Mouse (Mus musculus): Measurements from ENCODE around the gene Abcb9.

Abcb9 gene

DNA sequence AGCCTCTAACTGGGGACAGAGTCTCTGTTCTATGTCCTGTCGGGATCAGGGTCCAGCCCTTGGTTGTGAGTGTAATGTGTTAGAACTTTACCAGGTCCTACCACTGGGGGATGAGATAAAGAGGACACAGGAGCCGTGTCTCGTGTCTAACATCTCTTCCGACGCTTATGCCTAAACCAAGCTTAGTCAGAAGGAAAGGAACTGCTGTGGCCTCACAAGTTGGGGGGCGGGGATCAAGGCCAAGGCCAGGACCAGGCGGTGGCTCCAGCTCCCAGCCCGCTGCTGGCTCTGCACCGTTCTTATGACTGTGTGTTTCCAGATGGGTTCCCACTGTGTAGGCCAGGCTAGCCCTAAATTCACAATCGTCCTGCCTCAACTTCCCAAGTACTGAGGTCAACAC lies 82.7 kb downstream of the Abcb9 start:
- no peak for DNase-seq (ENCODE audit: low spot score)

DNA sequence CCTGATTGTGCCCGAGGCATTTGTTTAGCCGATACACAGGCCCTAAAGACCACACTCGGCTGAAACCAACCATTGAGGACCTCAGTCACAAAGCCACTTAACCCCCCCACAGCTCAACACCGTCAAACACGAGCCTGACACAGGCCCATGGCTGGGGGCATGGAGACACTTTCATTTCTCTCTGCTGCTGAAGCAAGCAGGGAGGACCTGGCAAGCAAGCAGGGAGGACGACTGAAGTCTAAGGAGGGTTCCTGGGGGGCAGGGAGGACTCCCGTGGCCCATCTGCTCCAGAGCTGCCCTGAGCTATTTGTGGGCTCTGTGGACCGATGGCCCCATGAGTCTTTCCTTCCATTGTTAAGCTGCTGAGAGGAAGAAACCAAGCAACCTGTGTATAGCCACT lies 83.7 kb downstream of the Abcb9 start:
- DNase-seq (ENCODE audit: low spot score): no peak

Measured in testis, postnatal 10 days (tissue).